Mouse (Mus musculus) heart, embryonic 11.5 days (tissue): ENCODE results near the gene Syt7. TPM values are rescaled to one million over a fixed set of nuclear protein-coding genes. Genes with fewer than 3 reads are reported as not detected.

ENCODE experiments used
- ATAC-seq: fragments of 200-750 bp; cut with Nextera tagmentation; replicated peaks from 2 replicates; pipeline ENCODE4 v1.8.0; 2017; ENCODE audit warnings: moderate library complexity; ENCODE audit not compliant: insufficient number of reproducible peaks, low FRiP score, low TSS enrichment
- H3K27ac ChIP-seq: fragments of 300-500 bp; sonication (generic); 2 replicates; pipeline ENCODE4 v1.5.1; 2014; ENCODE audit warnings: mild to moderate bottlenecking, low read depth, low read length
- H3K27me3 ChIP-seq: fragments of 300-500 bp; sonication (generic); 2 replicates; pipeline ENCODE4 v1.6.1; 2014; ENCODE audit warnings: mild to moderate bottlenecking, low read length, mixed read lengths; ENCODE audit not compliant: control insufficient read depth, insufficient read depth
- H3K36me3 ChIP-seq: fragments of 300-500 bp; sonication (generic); 2 replicates; pipeline ENCODE4 v1.6.1; 2014; ENCODE audit warnings: mild to moderate bottlenecking, low read length, moderate library complexity, mixed read lengths; ENCODE audit not compliant: control insufficient read depth, insufficient read depth
- H3K4me1 ChIP-seq: fragments of 300-500 bp; sonication (generic); 2 replicates; pipeline ENCODE4 v1.6.1; 2014; ENCODE audit warnings: low read length; ENCODE audit not compliant: control insufficient read depth, insufficient read depth
- H3K4me2 ChIP-seq: fragments of 300-500 bp; sonication (generic); 2 replicates; pipeline ENCODE4 v1.6.1; 2014; ENCODE audit warnings: mild to moderate bottlenecking, moderate library complexity
- H3K4me3 ChIP-seq: fragments of 300-500 bp; sonication (generic); 2 replicates; pipeline ENCODE4 v1.5.1; 2014; ENCODE audit warnings: low read depth, low read length
- H3K9ac ChIP-seq: fragments of 300-500 bp; sonication (generic); 2 replicates; pipeline ENCODE4 v1.6.1; 2014; ENCODE audit warnings: mild to moderate bottlenecking, low read depth, low read length, moderate library complexity
- H3K9me3 ChIP-seq: fragments of 300-500 bp; sonication (generic); replicated peaks from 2 replicates; pipeline ENCODE4 v1.6.1; 2016; ENCODE audit warnings: low read length; ENCODE audit not compliant: control insufficient read depth
- WGBS: fragments of 180-500 bp; shearing (Covaris S2); extraction: QIAGEN DNeasy Blood & Tissue Kit; methylation state at CpG from one replicate; pipeline ENCODE4 v1.1.7; 2014; ENCODE audit not compliant: insufficient replicate concordance; 5-methylcytosine and 5-hydroxymethylcytosine counted together
- polyA plus RNA-seq: library from polyadenylated mRNA; unstranded; fragments of >200 nt; fragmentation: Nextera tagmentation; extraction: Ambion mirVana; gene quantifications from 2 replicates; pipeline ENCODE4 v1.2.1, GENCODE M21; 2014

Gene Syt7
- polyA plus RNA-seq, 1 experiment from 2014 or later = 1.2 TPM

DNA sequence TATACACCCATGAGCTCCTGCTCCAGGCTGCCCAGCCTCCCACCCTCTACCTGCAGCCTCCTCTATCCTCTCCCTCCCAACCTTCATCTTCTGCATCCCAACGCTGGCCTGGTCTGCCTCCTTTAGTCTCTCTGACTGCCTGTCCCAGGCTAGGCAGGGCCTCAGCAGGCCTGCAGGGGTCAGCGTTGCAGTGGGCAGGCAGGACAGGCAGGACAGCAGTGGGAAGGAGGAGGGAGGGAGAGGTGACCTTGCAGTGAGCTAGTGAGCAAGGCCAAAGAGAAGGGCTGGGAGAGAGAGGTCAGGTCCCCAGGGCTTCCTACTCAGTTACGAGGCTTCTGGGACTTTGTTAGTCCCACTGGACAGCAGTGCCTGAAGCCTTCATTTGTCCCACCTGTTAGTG is 3.1 kb downstream of the Syt7 start:
- peaks cover 7% of the 10 kb centered on the region; the same call in 1 of the 2 replicates for H3K4me1 ChIP-seq
- no peak overlapping the region for H3K9ac ChIP-seq
- no peak overlapping the region for H3K4me2 ChIP-seq
- H3K27ac ChIP-seq = no peak overlapping the region
- 8% methylated on average over 3 of the region's 3 CpGs for WGBS
- no peaks in the 10 kb centered on the region for H3K9me3 ChIP-seq
- ATAC-seq = no peak
- H3K36me3 ChIP-seq = no peaks in the 10 kb centered on the region
- no peak overlapping the region for H3K4me3 ChIP-seq
- H3K27me3 ChIP-seq = peaks cover 46% of the 10 kb centered on the region

DNA sequence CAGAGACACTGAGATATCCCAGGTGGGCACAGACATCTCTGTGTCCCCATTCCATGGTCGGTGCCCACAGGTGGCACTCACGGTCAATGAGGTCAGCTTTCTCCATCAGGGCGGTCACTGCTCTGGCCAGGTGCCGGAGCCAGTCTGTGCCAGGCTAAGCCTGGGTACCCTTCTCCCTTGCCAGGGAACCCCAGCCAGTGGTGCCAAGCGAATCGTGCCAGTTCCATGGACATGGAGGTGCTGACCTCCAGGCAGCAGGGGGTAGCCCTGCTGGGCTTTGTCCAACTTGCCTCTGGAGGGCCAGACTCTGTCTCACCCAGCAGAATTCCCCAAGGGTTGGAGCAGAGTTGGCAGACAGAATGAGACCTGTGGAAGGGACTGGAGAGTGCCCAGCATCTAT is 4.6 kb downstream of the Syt7 start:
- no peak for ATAC-seq

DNA sequence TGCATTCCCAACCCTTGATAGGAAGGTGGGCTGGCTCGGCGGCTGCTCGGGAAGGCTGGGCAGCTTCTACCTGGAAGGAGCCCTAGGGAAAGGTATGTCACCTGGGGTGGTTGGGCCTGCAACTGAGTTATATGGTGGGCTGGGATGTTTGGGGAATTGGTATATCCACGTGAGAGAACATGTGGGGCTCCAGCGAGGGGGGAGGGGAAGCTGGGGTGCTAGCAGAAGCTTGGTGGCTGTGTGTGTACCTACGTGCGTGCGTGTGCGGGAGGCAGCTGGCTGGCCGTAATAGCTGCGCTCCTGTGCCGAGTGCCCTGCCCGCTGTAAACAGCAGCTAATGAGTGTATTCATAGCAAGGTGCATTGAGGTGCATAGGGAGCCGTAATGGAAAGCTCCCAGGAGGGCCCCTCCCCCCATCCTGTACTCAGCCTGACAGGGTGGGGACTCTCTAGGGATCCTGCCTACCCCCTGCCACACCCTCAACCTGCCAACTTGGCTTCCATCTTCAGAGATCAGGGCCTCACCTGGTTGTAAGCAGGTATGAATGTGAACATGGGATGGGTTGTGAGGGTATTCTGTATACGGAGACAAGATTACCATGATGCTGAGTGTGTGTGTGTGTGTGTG is 5.1 kb downstream of the Syt7 start:
- no peak overlapping the region for H3K4me3 ChIP-seq
- H3K4me2 ChIP-seq = no peak overlapping the region
- H3K36me3 ChIP-seq = no peaks in the 10 kb centered on the region
- H3K9ac ChIP-seq = no peak overlapping the region
- no peak overlapping the region for H3K27ac ChIP-seq
- ATAC-seq = no peak
- H3K27me3 ChIP-seq = peaks cover 38% of the 10 kb centered on the region
- peaks cover 11% of the 10 kb centered on the region; the same call in 1 of the 2 replicates for H3K4me1 ChIP-seq
- H3K9me3 ChIP-seq = no peaks in the 10 kb centered on the region
- 77% methylated on average over 15 of the region's 15 CpGs for WGBS

More for the DNA sequence above, 4.6 kb downstream of the Syt7 start:
- 87% methylated on average over 6 of the region's 6 CpGs for WGBS
- no peak overlapping the region for H3K4me3 ChIP-seq
- H3K27me3 ChIP-seq = peaks cover 38% of the 10 kb centered on the region
- no peak overlapping the region for H3K4me2 ChIP-seq
- H3K36me3 ChIP-seq = no peaks in the 10 kb centered on the region
- H3K9me3 ChIP-seq = no peaks in the 10 kb centered on the region
- H3K4me1 ChIP-seq = peaks cover 11% of the 10 kb centered on the region; the same call in 1 of the 2 replicates
- H3K9ac ChIP-seq = no peak overlapping the region
- H3K27ac ChIP-seq = no peak overlapping the region

DNA sequence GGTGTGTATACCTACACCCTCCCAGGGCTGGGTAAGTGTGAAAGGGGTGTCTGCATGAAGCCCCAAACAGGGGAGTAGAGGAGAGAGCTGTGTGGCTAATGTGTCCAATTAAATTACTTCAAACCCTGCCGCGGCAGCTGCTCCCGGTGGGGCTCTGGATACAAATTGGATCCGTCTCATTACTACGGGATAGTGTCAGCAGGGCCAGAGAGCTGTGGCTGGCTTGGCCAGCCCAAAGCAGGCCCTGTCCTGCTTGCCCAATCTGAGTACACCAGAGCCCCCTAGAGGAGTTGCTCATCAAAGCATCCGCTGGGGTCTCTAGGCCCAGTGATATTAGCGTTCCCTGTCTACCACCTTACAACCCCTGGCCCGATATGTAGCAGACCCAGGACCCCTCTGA is 6.3 kb downstream of the Syt7 start:
- Histone ChIP-seq H3K4me2 (no peak overlapping the region), H3K4me1 (peaks cover 8% of the 10 kb centered on the region; the same call in 1 of the 2 replicates), H3K27me3 (peaks cover 28% of the 10 kb centered on the region), H3K9ac (no peak overlapping the region), H3K27ac (no peak overlapping the region), H3K9me3 (no peaks in the 10 kb centered on the region), H3K36me3 (no peaks in the 10 kb centered on the region), H3K4me3 (no peak overlapping the region)
- no peak for ATAC-seq
- WGBS = 32% methylated on average over 8 of the region's 8 CpGs

DNA sequence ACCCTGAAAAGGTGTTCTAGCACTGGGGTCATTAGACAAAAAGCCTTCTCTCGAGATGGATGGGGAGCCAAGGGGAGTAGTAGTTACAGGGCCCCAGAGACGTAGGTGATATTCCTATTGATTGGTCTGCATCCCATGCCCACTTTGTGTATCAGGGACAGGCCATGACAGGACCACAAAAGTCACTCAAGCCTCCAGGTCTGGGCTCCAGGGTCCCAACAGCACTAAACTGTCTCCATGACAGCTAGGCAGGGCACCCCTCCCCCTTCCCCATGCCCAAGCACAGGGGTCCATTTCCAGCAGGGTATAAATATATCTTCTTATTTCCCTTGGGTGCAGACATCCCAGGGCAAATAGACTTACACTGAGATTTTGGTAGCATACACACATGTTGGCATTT is 8.1 kb downstream of the Syt7 start:
- no peak overlapping the region for H3K27ac ChIP-seq
- H3K9me3 ChIP-seq = no peaks in the 10 kb centered on the region

GRCm38 (mm10) chr19:10397479-10398153 is 8.7 kb downstream of the Syt7 start:
- H3K4me3 ChIP-seq = no peak overlapping the region
- H3K36me3 ChIP-seq = no peaks in the 10 kb centered on the region
- H3K9ac ChIP-seq = no peak overlapping the region
- H3K27me3 ChIP-seq = peaks cover 12% of the 10 kb centered on the region; the same call in 1 of the 2 replicates
- no peak overlapping the region for H3K4me2 ChIP-seq
- H3K4me1 ChIP-seq = peaks cover 8% of the 10 kb centered on the region; the same call in 1 of the 2 replicates
- no peak overlapping the region for H3K27ac ChIP-seq
- 26% methylated on average over 8 of the region's 8 CpGs for WGBS
- no peak for ATAC-seq
- no peaks in the 10 kb centered on the region for H3K9me3 ChIP-seq

More for the DNA sequence above, 8.1 kb downstream of the Syt7 start:
- 62% methylated on average over 2 of the region's 2 CpGs for WGBS
- no peak for ATAC-seq
- Histone ChIP-seq H3K4me1 (peaks cover 8% of the 10 kb centered on the region; the same call in 1 of the 2 replicates), H3K4me2 (no peak overlapping the region), H3K9ac (no peak overlapping the region), H3K36me3 (no peaks in the 10 kb centered on the region), H3K27me3 (peaks cover 14% of the 10 kb centered on the region; the same call in 1 of the 2 replicates), H3K4me3 (no peak overlapping the region)

DNA sequence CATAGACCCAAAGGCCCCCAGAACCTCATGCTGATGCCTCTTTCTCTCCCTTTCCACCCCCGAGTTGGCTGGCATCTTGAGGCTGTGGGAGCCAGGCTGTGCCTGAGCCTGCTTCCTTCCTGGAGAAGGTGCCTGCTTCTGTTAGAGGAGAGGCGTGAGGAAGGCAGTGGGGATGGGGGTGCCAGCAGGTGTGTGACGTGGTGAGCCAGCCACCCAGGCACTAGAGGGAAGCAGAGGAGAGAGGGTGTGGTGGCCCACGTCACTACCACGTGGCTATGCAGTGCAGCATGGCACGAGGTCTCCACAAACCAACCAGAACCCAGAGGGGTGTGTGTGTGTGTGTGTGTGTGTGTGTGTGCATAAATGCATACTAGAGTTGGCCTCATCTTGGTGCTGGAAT is 9.4 kb downstream of the Syt7 start:
- ATAC-seq = no peak
- Histone ChIP-seq H3K9me3 (no peaks in the 10 kb centered on the region), H3K4me2 (no peak overlapping the region), H3K36me3 (no peaks in the 10 kb centered on the region), H3K9ac (no peak overlapping the region), H3K27ac (no peak overlapping the region), H3K27me3 (peaks cover 12% of the 10 kb centered on the region; the same call in 1 of the 2 replicates), H3K4me3 (no peak overlapping the region), H3K4me1 (peaks cover 8% of the 10 kb centered on the region; the same call in 1 of the 2 replicates)
- WGBS = 54% methylated on average over 6 of the region's 6 CpGs

- Histone ChIP-seq H3K4me2 (no peak overlapping the region), H3K27me3 (peaks cover 12% of the 10 kb centered on the region), H3K36me3 (no peaks in the 10 kb centered on the region), H3K4me1 (peaks cover 4% of the 10 kb centered on the region; the same call in 1 of the 2 replicates), H3K27ac (no peak overlapping the region), H3K4me3 (no peak overlapping the region), H3K9me3 (no peaks in the 10 kb centered on the region), H3K9ac (no peak overlapping the region)
- 23% methylated on average over 16 of the region's 16 CpGs for WGBS
- no peak for ATAC-seq
These were observed 14.0 kb downstream of the Syt7 start for GRCm38 (mm10) chr19:10402771-10403494.
